Mouse (Mus musculus): ENCODE measurements around the gene Fbln5. TPM values are rescaled to one million over a fixed set of nuclear protein-coding genes. Genes with fewer than 3 reads are reported as not detected.

The Fbln5 gene
- 50.7 and 70.9 TPM in 2 replicates for polyA plus RNA-seq (2015; fragmentation: Nextera tagmentation; extraction: Ambion mirVana)

- TF ChIP-seq EP300 (optimal IDR thresholded peaks at IDR 0.05) (no peak), CTCF (IDR thresholded peaks at IDR 0.05; ENCODE audit: low read depth) (no peak)
- ATAC-seq (ENCODE audit: low FRiP score, low TSS enrichment) (peak; percentile 85), DNase-seq (ENCODE audit: low spot score) (peak; percentile 58)
- Histone ChIP-seq H3K27ac (replicated peaks) (peak within 1 kb of the TSS; percentile 80), H3K9me3 (ENCODE audit: control insufficient read depth, low read length) (no peaks in the 10 kb centered on the region), H3K9ac (ENCODE audit: low read length) (peak within 1 kb of the TSS; percentile 56), H3K4me1 (replicated peaks; ENCODE audit: control insufficient read depth, insufficient read depth) (no peaks in the 10 kb centered on the region; the same call in 1 of the 2 replicates), H3K4me2 (replicated peaks; ENCODE audit: low read depth) (peak within 1 kb of the TSS; percentile 89), H3K36me3 (ENCODE audit: control insufficient read depth, insufficient read depth, low read length) (no peaks in the 10 kb centered on the region), H3K27me3 (ENCODE audit: control insufficient read depth, insufficient read depth, low read length) (no peaks in the 10 kb centered on the region), H3K4me3 (ENCODE audit: low read depth, low read length) (peak within 1 kb of the TSS; percentile 58)
- WGBS: 1% methylated on average over 46 of the region's 46 CpGs
These were observed at the start of gene Fbln5 for GRCm38 (mm10) chr12:101818608-101819370. Gene Fbln5 (minus strand): TSS chr12:101819055.

- ATAC-seq (ENCODE audit: low FRiP score, low TSS enrichment) (no peak), DNase-seq (ENCODE audit: low spot score) (no peak)
- Histone ChIP-seq H3K27me3 (ENCODE audit: control insufficient read depth, insufficient read depth, low read length) (no peaks in the 10 kb centered on the region), H3K4me1 (replicated peaks; ENCODE audit: control insufficient read depth, insufficient read depth) (no peaks in the 10 kb centered on the region), H3K36me3 (ENCODE audit: control insufficient read depth, insufficient read depth, low read length) (peaks cover 4% of the 10 kb centered on the region; the same call in 1 of the 2 replicates), H3K4me2 (replicated peaks; ENCODE audit: low read depth) (no peak overlapping the region), H3K27ac (replicated peaks) (no peak overlapping the region), H3K4me3 (ENCODE audit: low read depth, low read length) (no peak overlapping the region), H3K9ac (ENCODE audit: low read length) (no peak overlapping the region), H3K9me3 (ENCODE audit: control insufficient read depth, low read length) (no peaks in the 10 kb centered on the region)
- WGBS: 88% methylated on average over 10 of the region's 10 CpGs
- TF ChIP-seq CTCF (IDR thresholded peaks at IDR 0.05; ENCODE audit: low read depth) (no peak), EP300 (optimal IDR thresholded peaks at IDR 0.05) (no peak)
These were observed 43.6 kb upstream of the Fbln5 start for GRCm38 (mm10) chr12:101862286-101862964.

- H3K4me2 ChIP-seq (replicated peaks; ENCODE audit: low read depth): no peak overlapping the region
- H3K27me3 ChIP-seq (ENCODE audit: control insufficient read depth, insufficient read depth, low read length): no peaks in the 10 kb centered on the region
- H3K4me3 ChIP-seq (ENCODE audit: low read depth, low read length): no peak overlapping the region
- ATAC-seq (ENCODE audit: low FRiP score, low TSS enrichment) (no peak), DNase-seq (ENCODE audit: low spot score) (no peak)
- no peaks in the 10 kb centered on the region for H3K4me1 ChIP-seq (replicated peaks; ENCODE audit: control insufficient read depth, insufficient read depth)
- TF ChIP-seq EP300 (optimal IDR thresholded peaks at IDR 0.05) (no peak), CTCF (IDR thresholded peaks at IDR 0.05; ENCODE audit: low read depth) (no peak)
- peaks cover 4% of the 10 kb centered on the region; the same call in 1 of the 2 replicates for H3K36me3 ChIP-seq (ENCODE audit: control insufficient read depth, insufficient read depth, low read length)
- 90% methylated on average over 1 of the region's 1 CpGs for WGBS
- H3K27ac ChIP-seq (replicated peaks): no peak overlapping the region
- H3K9ac ChIP-seq (ENCODE audit: low read length): no peak overlapping the region
- H3K9me3 ChIP-seq (ENCODE audit: control insufficient read depth, low read length): no peaks in the 10 kb centered on the region
These were observed 41.4 kb upstream of the Fbln5 start for GRCm38 (mm10) chr12:101860256-101860655.

- Histone ChIP-seq H3K27ac (replicated peaks) (no peak overlapping the region), H3K4me2 (replicated peaks; ENCODE audit: low read depth) (no peak overlapping the region), H3K36me3 (ENCODE audit: control insufficient read depth, insufficient read depth, low read length) (peaks cover 4% of the 10 kb centered on the region; the same call in 1 of the 2 replicates), H3K4me3 (ENCODE audit: low read depth, low read length) (no peak overlapping the region), H3K27me3 (ENCODE audit: control insufficient read depth, insufficient read depth, low read length) (no peaks in the 10 kb centered on the region), H3K9ac (ENCODE audit: low read length) (no peak overlapping the region), H3K4me1 (replicated peaks; ENCODE audit: control insufficient read depth, insufficient read depth) (no peaks in the 10 kb centered on the region), H3K9me3 (ENCODE audit: control insufficient read depth, low read length) (no peaks in the 10 kb centered on the region)
- WGBS: 87% methylated on average over 5 of the region's 5 CpGs
- TF ChIP-seq CTCF (IDR thresholded peaks at IDR 0.05; ENCODE audit: low read depth) (no peak), EP300 (optimal IDR thresholded peaks at IDR 0.05) (no peak)
- ATAC-seq (ENCODE audit: low FRiP score, low TSS enrichment): no peak
- no peak for DNase-seq (ENCODE audit: low spot score)
These were observed 39.2 kb upstream of the Fbln5 start for GRCm38 (mm10) chr12:101858011-101858410.

GRCm38 (mm10) chr12:101854336-101854735, 35.5 kb upstream of the Fbln5 start:
- Histone ChIP-seq H3K27ac (replicated peaks) (no peak overlapping the region), H3K4me3 (ENCODE audit: low read depth, low read length) (no peak overlapping the region), H3K27me3 (ENCODE audit: control insufficient read depth, insufficient read depth, low read length) (no peaks in the 10 kb centered on the region), H3K4me1 (replicated peaks; ENCODE audit: control insufficient read depth, insufficient read depth) (no peaks in the 10 kb centered on the region), H3K4me2 (replicated peaks; ENCODE audit: low read depth) (no peak overlapping the region), H3K9me3 (ENCODE audit: control insufficient read depth, low read length) (no peaks in the 10 kb centered on the region), H3K36me3 (ENCODE audit: control insufficient read depth, insufficient read depth, low read length) (no peaks in the 10 kb centered on the region), H3K9ac (ENCODE audit: low read length) (no peak overlapping the region)
- 93% methylated on average over 11 of the region's 11 CpGs for WGBS
- no peak for ATAC-seq (ENCODE audit: low FRiP score, low TSS enrichment)
- no peak for TF ChIP-seq CTCF (IDR thresholded peaks at IDR 0.05; ENCODE audit: low read depth)
- no peak for DNase-seq (ENCODE audit: low spot score)

Measured in stomach, postnatal 0 days (tissue).